12 mouse cellular contexts compared by ENCODE assay signal in the genomic region with DNA sequence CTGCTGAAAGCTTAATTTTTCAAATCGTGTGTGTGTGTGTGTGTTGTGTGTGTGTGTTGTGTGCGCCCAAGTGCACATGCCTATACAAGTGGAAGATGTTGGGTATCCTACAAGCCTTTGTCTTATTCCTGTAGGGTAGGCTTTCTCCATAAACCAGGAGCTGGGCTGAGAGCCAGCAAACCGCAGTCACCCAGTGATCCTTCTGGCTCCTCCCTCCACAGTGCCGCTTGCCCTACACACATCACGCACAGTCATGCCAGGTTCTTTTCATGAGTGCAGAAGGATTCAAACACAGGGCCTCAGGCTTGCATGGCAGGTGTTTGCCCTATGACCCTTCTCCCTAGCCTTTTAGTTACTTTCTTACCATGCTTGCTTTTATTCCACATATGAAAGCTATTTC. TPM values are rescaled to one million over a fixed set of nuclear protein-coding genes. Genes with fewer than 3 reads are reported as not detected.
A peak's percentile ranks its signal among the peaks of the same experiment; 100 is the strongest.
DNase-seq lines count a peak whose midpoint lies in the region; ATAC-seq and TF ChIP-seq lines count a peak whose summit lies in the region.
"Had no signal": no experiment of that assay in that cellular context is flagged by ENCODE, and none has a peak within 500 bp of the region (broad histone marks: within the 10 kb centered on the region; RNA-seq: fewer than 3 reads in every experiment).

No protein-coding gene starts in this region.

- H3K4me1 ChIP-seq in cerebellum, adult 2 months (ENCODE audit: control insufficient read depth, insufficient read depth, low read length) = peaks cover 13% of the 10 kb centered on the region
- H3K4me1 ChIP-seq: stomach, embryonic 15.5 days had no signal

- intact Hi-C loops in left cerebral cortex, postnatal 4 days (cut with DNase I) = loop anchor here (10.0 kb wide), 2 partner anchors 929 to 1249 kb away; no protein-coding TSS in a partner anchor

- TF ChIP-seq CTCF in cerebellum, adult 2 months (IDR thresholded peaks at IDR 0.05; ENCODE audit: borderline replicate concordance, insufficient read depth, low read depth, low read length) = no peak

- no peak for ATAC-seq in cerebellum, adult (ENCODE audit: insufficient number of reproducible peaks, low FRiP score, low TSS enrichment)
- ATAC-seq in granulocyte monocyte progenitor cell, adult 5-6 weeks (replicated peaks; ENCODE audit: poor library complexity, severe bottlenecking) = no peak

- peak; percentile 10 for DNase-seq in cerebellum, adult 11 months
- peak; percentile 42 for DNase-seq in left cerebral cortex, postnatal 4 days
- no peak for DNase-seq in left cerebral cortex, adult 8-10 months (ENCODE audit: low spot score in 2 of 2)
- DNase-seq in cerebellum, adult 2 months = peak; percentile 32
- peak; percentile 34 for DNase-seq in kidney, postnatal 10 days
- no peak for DNase-seq in layer of hippocampus, adult 9-10 months (ENCODE audit: low spot score)
- DNase-seq: B cell, adult 2 months had no signal

- H3K4me3 ChIP-seq in cerebellum, adult 2 months (replicated peaks; ENCODE audit: insufficient read depth, low read depth, low read length) = no peak overlapping the region
- H3K4me3 ChIP-seq: stomach, embryonic 15.5 days had no signal

- WGBS in cerebellum, adult 2 months = 58% methylated on average over 5 of the region's 5 CpGs

- H3K27me3 ChIP-seq in cerebellum, adult 2 months (ENCODE audit: control insufficient read depth, insufficient read depth, low read length) = no peaks in the 10 kb centered on the region
- H3K27me3 ChIP-seq: stomach, embryonic 15.5 days had no signal

- no peak overlapping the region for H3K27ac ChIP-seq in cerebellum, adult 2 months (ENCODE audit: insufficient read depth, low read length)
- H3K27ac ChIP-seq: hindbrain, embryonic 14.5 days; macrophage; stomach, embryonic 15.5 days had no signal

- no peak for TF ChIP-seq POLR2A in cerebellum, adult 2 months (IDR thresholded peaks at IDR 0.05; ENCODE audit: borderline replicate concordance, insufficient read depth, low read length)

RNA-seq across cellular contexts. Expression of gene Taf3, which starts 45.0 kb away (rescaled TPM):
- total RNA-seq in left cerebral cortex, postnatal 4 days (2021) = 10 to 100 TPM; 12.0 to 14.0 TPM
- total RNA-seq in left cerebral cortex, adult 8-10 months (2022) = 10 to 100 TPM; 12.8 to 14.9 (median 13.8) TPM
- 13.0 and 13.1 TPM in 2 replicates for polyA plus RNA-seq in cerebellum, adult 2 months (2012; rRNA removed)
- total RNA-seq in granulocyte monocyte progenitor cell, adult 5-6 weeks (2014; fragmentation: Nextera tagmentation) = 17.3 and 21.4 TPM in 2 replicates
- total RNA-seq in granulocyte monocyte progenitor cell, adult 5-6 weeks (2017) = 8.7 and 9.0 TPM in 2 replicates

Comparison
In these comparisons a context has a peak if more than half of its experiments do, and no peak if none do; other contexts are left out.
1. DNase-seq: peak in cerebellum, adult 11 months (single experiment), left cerebral cortex, postnatal 4 days (single experiment), cerebellum, adult 2 months (2 of 2) and kidney, postnatal 10 days (single experiment); none in left cerebral cortex, adult 8-10 months (0 of 2) and layer of hippocampus, adult 9-10 months (single experiment).